ENCODE assay signal across 22 mouse cellular contexts in genomic region chr17:50370484-50370883, GRCm38 (mm10).
"Had no signal": no experiment of that assay in that cellular context is flagged by ENCODE, and none has a peak within 500 bp of the region (broad histone marks: within the 10 kb centered on the region; RNA-seq: fewer than 3 reads in every experiment).

No protein-coding gene starts in this region.

- H3K27ac ChIP-seq: heart, adult 2 months; heart, embryonic 13.5 days; heart, embryonic 15.5 days; hindbrain, embryonic 13.5 days; hindbrain, embryonic 15.5 days; layer of hippocampus, adult 2 months; left cerebral cortex, adult 2 months; limb, embryonic 10.5 days; limb, embryonic 12.5 days; liver, embryonic 13.5 days had no signal

- ATAC-seq: inflammation-experienced regulatory T-cells, adult 6 months had no signal

- DNase-seq: gastrocnemius, postnatal 14 days; gastrocnemius, postnatal 36 days; heart, adult 2 months; heart, postnatal 14 days; heart, postnatal 36 days; kidney, adult 18-20 months; kidney, adult 8-10 months; kidney, postnatal 10 days; kidney, postnatal 25 days; kidney, postnatal 4 days; liver; liver, embryonic 13.5 days had no signal

- H3K4me2 ChIP-seq: heart, embryonic 11.5 days; heart, embryonic 13.5 days; heart, embryonic 15.5 days; hindbrain, embryonic 13.5 days; hindbrain, embryonic 15.5 days; limb, embryonic 12.5 days; liver, embryonic 13.5 days had no signal

- H3K36me3 ChIP-seq: heart, embryonic 13.5 days; heart, embryonic 15.5 days; hindbrain, embryonic 13.5 days; hindbrain, embryonic 15.5 days; limb, embryonic 10.5 days; limb, embryonic 12.5 days; liver, embryonic 13.5 days had no signal

- H3K4me3 ChIP-seq: heart, adult 2 months; heart, embryonic 13.5 days; heart, embryonic 15.5 days; hindbrain, embryonic 13.5 days; hindbrain, embryonic 15.5 days; layer of hippocampus, adult 2 months; left cerebral cortex, adult 2 months; limb, embryonic 10.5 days; limb, embryonic 12.5 days; liver, embryonic 13.5 days had no signal

- H3K27me3 ChIP-seq: heart, embryonic 13.5 days; heart, embryonic 15.5 days; hindbrain, embryonic 13.5 days; hindbrain, embryonic 15.5 days; limb, embryonic 12.5 days; liver, embryonic 13.5 days had no signal

- H3K4me1 ChIP-seq: heart, embryonic 13.5 days; heart, embryonic 15.5 days; hindbrain, embryonic 13.5 days; hindbrain, embryonic 15.5 days; liver, embryonic 13.5 days had no signal

- H3K9ac ChIP-seq: heart, embryonic 13.5 days; heart, embryonic 15.5 days; hindbrain, embryonic 13.5 days; hindbrain, embryonic 15.5 days; limb, embryonic 12.5 days; liver, embryonic 13.5 days had no signal

- H3K9me3 ChIP-seq: heart, embryonic 13.5 days; heart, embryonic 15.5 days; hindbrain, embryonic 13.5 days; hindbrain, embryonic 15.5 days; limb, embryonic 10.5 days; limb, embryonic 12.5 days; liver, embryonic 13.5 days had no signal
